Mouse (Mus musculus): ENCODE data around the gene Ndufa11.

DNA sequence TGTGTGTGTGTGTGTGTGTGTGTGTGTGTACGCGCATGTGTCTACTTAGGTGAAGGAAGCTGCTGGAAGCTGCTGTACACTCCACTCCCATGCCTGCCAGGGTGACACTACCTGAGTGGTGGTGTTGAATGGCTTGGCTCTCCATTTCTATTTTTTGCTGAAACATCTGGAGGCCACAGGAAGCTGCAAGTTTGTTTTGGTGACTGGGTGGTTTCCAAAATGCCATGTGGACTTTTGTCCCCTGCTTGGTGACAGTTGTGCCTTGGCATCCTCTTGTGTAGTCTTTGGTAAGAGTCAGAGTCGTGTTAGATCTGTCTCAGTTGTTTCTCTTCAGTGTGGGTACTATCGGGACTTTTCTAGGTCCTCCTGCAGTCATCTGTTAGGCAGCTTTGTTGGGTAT lies 30.8 kb upstream of the Ndufa11 start:
- no peak for TF ChIP-seq CTCF (IDR thresholded peaks at IDR 0.05)
- TF ChIP-seq EP300 (IDR thresholded peaks at IDR 0.05): no peak

All from lung, postnatal 0 days (tissue).